Mouse (Mus musculus): ENCODE measurements around the gene Ttll9.

Ttll9 gene

GRCm38 (mm10) chr2:153015804-153016203, 53.5 kb downstream of the Ttll9 start:
- no peak for TF ChIP-seq GATA4 (IDR thresholded peaks at IDR 0.05; ENCODE audit: insufficient replicate concordance, low read length)

- TF ChIP-seq GATA4 (IDR thresholded peaks at IDR 0.05; ENCODE audit: insufficient replicate concordance, low read length), result no peak
Measured at GRCm38 (mm10) chr2:153016786-153017185, 54.5 kb downstream of the Ttll9 start.

DNA sequence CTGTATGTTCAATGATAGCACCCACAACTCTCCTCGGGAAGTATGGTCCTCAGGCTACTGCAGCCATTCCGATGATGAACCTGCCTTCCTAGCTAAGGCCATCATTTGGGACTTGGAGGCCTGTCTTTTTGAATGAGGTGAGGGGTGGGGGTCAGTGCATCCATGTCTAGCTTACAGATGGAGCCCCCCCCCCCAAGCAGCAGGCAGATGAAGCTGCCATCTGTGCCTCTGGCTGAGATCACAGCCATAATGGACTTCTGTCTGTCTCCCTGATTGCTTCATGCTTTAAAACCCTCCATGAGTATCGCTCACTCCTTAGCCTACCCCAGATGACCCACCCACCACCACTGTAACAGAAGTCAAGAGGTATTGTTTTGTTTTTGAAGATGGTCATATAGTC, 57.1 kb downstream of the Ttll9 start:
- TF ChIP-seq GATA4 (IDR thresholded peaks at IDR 0.05; ENCODE audit: insufficient replicate concordance, low read length), result no peak

GRCm38 (mm10) chr2:153021163-153021562, 58.9 kb downstream of the Ttll9 start:
- TF ChIP-seq GATA4 (IDR thresholded peaks at IDR 0.05; ENCODE audit: insufficient replicate concordance, low read length), result no peak

GRCm38 (mm10) chr2:153022855-153023254, 60.6 kb downstream of the Ttll9 start:
- TF ChIP-seq GATA4 (IDR thresholded peaks at IDR 0.05; ENCODE audit: insufficient replicate concordance, low read length), result no peak

DNA sequence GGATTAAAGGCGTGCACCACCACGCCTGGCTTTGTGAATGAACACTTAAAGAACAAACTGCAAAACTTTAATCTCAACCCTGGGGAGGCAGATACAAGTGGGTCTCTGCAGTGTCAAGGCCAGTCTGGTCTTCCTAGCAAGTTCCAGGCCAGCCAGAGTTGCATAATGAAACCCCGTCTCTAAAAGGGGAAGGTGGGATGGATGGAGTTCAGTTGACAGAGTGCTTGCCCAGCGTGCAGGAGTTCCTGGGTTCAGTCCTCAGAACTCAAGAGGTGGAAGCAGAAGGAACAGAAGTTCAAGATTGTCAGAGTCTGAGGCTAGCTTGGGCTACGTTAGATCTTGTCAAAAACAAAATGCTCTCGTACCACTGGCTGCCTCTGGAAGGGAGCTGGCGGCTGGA, 63.8 kb downstream of the Ttll9 start:
- TF ChIP-seq GATA4 (IDR thresholded peaks at IDR 0.05; ENCODE audit: insufficient replicate concordance, low read length), result no peak

GRCm38 (mm10) chr2:153027501-153027900, 65.2 kb downstream of the Ttll9 start:
- TF ChIP-seq GATA4 (IDR thresholded peaks at IDR 0.05; ENCODE audit: insufficient replicate concordance, low read length), result no peak

DNA sequence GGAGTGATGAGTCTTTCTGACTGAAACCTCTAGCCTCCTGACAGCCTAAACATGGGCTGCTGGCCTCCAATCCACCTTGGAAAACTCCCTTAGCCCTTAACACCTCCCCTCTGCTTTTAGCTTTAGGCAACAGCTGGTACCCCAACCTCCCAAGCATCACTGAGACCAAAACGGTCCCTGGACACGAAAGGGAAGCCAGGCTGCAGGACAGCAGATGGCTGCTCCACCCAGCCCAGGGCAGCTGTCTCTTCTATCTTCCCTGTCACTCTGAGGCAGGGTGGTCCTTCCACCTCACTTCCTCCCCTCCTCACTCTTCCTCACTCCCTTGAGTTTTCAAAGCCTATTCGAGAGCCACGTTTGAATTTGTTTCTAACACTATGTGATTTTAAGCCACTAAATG, 68.1 kb downstream of the Ttll9 start:
- TF ChIP-seq GATA4 (IDR thresholded peaks at IDR 0.05; ENCODE audit: insufficient replicate concordance, low read length), result no peak

DNA sequence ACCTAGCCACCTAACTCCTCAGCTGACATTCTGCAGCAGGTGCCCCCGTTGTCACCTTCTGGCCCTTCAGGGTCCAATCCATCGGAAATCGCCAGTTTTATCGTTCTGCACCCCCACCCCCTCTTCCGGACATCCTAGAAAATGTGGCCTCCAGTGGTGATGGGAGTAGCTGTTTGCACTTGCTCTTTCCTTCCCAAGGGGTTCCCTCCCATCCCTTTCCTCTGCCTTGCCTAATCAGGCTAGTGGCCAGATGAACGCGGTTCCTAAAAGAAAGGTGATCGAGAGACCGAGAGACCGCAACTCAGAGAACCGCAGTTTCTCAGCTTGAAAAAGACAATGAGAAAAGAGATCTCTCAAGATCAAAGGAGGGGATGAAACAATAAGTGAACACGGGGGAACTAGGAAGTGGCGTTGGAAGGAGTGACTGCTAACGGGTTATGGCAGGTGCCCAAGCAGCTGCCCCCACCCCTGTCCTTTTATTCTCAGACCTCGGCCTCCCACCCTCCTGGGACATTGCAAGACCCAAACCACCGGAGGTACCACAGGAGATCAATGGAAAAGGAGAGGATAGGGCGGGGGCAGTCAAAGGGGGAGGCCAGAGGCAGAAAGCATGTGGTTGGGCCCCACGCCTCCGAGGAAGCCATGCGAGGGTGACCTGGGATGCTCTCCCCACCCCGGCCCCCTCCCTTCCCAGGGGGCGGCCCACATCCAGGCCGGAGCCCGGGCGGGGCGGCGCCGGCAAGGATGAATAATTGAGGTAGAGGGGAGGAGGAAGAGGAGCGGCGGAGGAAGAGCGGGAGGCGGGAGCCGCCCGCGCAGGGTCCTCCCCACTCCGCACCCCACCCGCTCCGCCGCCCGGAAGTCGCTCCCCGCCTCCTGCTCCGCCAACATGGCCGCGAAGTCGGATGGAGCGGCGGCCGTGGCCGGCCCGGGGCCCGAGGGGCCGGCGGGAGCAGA, 69.1 kb downstream of the Ttll9 start, which contains the start of gene Xkr7:
Xkr7 (plus strand) TSS at position 727 of the 957 bp plus-strand sequence.
- TF ChIP-seq GATA4 (IDR thresholded peaks at IDR 0.05; ENCODE audit: insufficient replicate concordance, low read length), result no peak

- no peak for TF ChIP-seq GATA4 (IDR thresholded peaks at IDR 0.05; ENCODE audit: insufficient replicate concordance, low read length)
Measured at GRCm38 (mm10) chr2:153032083-153032842, 70.0 kb downstream of the Ttll9 start.

GRCm38 (mm10) chr2:153032973-153033372, 70.7 kb downstream of the Ttll9 start:
- no peak for TF ChIP-seq GATA4 (IDR thresholded peaks at IDR 0.05; ENCODE audit: insufficient replicate concordance, low read length)

GRCm38 (mm10) chr2:153033545-153034230, 71.4 kb downstream of the Ttll9 start:
- no peak for TF ChIP-seq GATA4 (IDR thresholded peaks at IDR 0.05; ENCODE audit: insufficient replicate concordance, low read length)

DNA sequence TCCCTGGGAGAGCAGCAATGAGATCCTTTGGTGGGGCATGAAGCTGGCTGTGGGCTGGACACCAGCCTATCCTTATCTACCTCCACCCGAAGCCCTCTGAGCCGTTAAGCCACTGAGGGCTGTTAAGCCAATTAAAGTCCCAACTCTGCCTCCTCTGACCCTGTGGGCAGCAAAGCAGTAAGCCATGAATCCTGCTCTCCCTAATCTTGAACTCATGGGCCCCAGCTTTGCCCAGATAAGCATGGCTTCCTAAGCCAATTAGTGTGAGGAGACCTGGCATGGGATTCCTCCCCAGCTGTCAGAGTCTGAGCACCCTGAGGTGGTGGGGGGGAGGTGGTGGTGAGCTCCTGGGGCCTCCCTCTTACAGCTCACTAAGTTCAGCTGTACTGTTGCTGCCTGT, 74.4 kb downstream of the Ttll9 start:
- no peak for TF ChIP-seq GATA4 (IDR thresholded peaks at IDR 0.05; ENCODE audit: insufficient replicate concordance, low read length)

DNA sequence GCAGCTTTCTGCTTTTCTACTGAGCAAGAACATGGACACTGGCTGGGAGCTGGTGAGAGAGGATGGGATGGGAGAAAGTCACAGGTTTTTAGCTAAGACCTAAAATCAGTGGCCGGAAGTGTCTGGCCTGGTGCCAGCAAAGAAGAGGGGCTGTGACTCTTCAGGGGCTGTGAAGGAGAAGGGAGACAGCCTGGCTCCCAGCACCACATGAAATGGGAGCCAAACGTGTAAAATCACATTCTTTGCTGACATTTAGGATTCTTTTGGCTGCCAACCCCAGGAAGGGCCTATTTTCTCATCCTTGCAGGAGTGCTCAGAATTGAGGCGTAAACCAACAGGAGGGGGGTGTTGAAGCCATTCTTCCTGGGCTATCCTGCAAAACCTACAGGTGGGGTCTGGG, 81.6 kb downstream of the Ttll9 start:
- no peak for TF ChIP-seq GATA4 (IDR thresholded peaks at IDR 0.05; ENCODE audit: insufficient replicate concordance, low read length)

DNA sequence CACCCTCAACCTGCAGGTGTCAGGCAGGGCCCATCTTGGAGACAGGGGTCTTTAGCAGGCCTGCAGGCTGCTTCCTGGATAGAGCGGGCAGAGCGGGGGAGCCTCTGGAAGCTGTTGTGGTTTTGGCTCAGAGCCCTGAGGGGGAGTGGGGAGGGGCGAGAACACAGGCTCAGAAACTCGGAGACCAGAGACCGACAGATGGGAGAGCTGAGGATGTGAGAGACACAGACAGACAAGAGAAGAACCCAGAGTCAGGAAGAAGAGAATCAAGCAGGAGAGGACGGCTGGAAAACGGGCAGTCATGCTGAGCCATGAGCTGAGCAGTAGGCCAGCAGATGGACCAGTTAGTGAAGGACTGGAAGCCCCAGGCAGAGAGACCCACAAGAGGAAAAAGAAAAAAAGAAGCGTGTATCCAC, 83.6 kb downstream of the Ttll9 start:
- no peak for TF ChIP-seq GATA4 (IDR thresholded peaks at IDR 0.05; ENCODE audit: insufficient replicate concordance, low read length)
